Mouse (Mus musculus): ENCODE measurements at regions not wholly inside any gene's neighbourhood (a gene's known extent, or its start where the extent isn't known, plus 50 kb on each side); places are given as distances from the start of the nearest gene placed in this dataset.

- 76% methylated on average over 1 of the region's 1 CpGs for WGBS
- Histone ChIP-seq H3K4me1 (ENCODE audit: control insufficient read depth, insufficient read depth, low read length) (no peaks in the 10 kb centered on the region), H3K9me3 (ENCODE audit: control insufficient read depth, low read length) (no peaks in the 10 kb centered on the region), H3K36me3 (ENCODE audit: control insufficient read depth, insufficient read depth, low read length) (no peaks in the 10 kb centered on the region), H3K9ac (ENCODE audit: low read length) (no peak overlapping the region), H3K27ac (ENCODE audit: low read depth, low read length) (no peak overlapping the region), H3K4me3 (ENCODE audit: low read depth, low read length) (no peak overlapping the region), H3K4me2 (no peak overlapping the region), H3K27me3 (ENCODE audit: control insufficient read depth, insufficient read depth, low read length) (no peaks in the 10 kb centered on the region)
- ATAC-seq (ENCODE audit: low FRiP score) (no peak), DNase-seq (ENCODE audit: low spot score, missing footprints) (no peak)
These were observed 67.8 kb upstream of the Rora start for GRCm38 (mm10) chr9:68585751-68586150.

- H3K4me3 ChIP-seq (ENCODE audit: low read depth, low read length), result no peak overlapping the region
- DNase-seq (ENCODE audit: low spot score, missing footprints) (no peak), ATAC-seq (ENCODE audit: low FRiP score) (no peak)
- no peaks in the 10 kb centered on the region for H3K36me3 ChIP-seq (ENCODE audit: control insufficient read depth, insufficient read depth, low read length)
- H3K27ac ChIP-seq (ENCODE audit: low read depth, low read length), result no peak overlapping the region
- no peaks in the 10 kb centered on the region for H3K9me3 ChIP-seq (ENCODE audit: control insufficient read depth, low read length)
- WGBS, result 90% methylated on average over 8 of the region's 8 CpGs
- no peaks in the 10 kb centered on the region for H3K27me3 ChIP-seq (ENCODE audit: control insufficient read depth, insufficient read depth, low read length)
- H3K4me1 ChIP-seq (ENCODE audit: control insufficient read depth, insufficient read depth, low read length), result no peaks in the 10 kb centered on the region
- H3K9ac ChIP-seq (ENCODE audit: low read length), result no peak overlapping the region
- H3K4me2 ChIP-seq, result no peak overlapping the region
These were observed 62.6 kb upstream of the Rora start for GRCm38 (mm10) chr9:68591023-68591422.

GRCm38 (mm10) chr9:68592976-68593375 is 60.6 kb upstream of the Rora start:
- no peak for ATAC-seq (ENCODE audit: low FRiP score)
- DNase-seq (ENCODE audit: low spot score, missing footprints), result no peak
- 91% methylated on average over 3 of the region's 3 CpGs for WGBS

GRCm38 (mm10) chr9:68594586-68594985 is 59.0 kb upstream of the Rora start:
- H3K27me3 ChIP-seq (ENCODE audit: control insufficient read depth, insufficient read depth, low read length), result no peaks in the 10 kb centered on the region
- H3K36me3 ChIP-seq (ENCODE audit: control insufficient read depth, insufficient read depth, low read length), result no peaks in the 10 kb centered on the region
- H3K9ac ChIP-seq (ENCODE audit: low read length), result no peak overlapping the region
- WGBS, result 78% methylated on average over 2 of the region's 2 CpGs
- H3K27ac ChIP-seq (ENCODE audit: low read depth, low read length), result no peak overlapping the region
- H3K4me2 ChIP-seq, result no peak overlapping the region
- H3K4me1 ChIP-seq (ENCODE audit: control insufficient read depth, insufficient read depth, low read length), result no peaks in the 10 kb centered on the region
- H3K4me3 ChIP-seq (ENCODE audit: low read depth, low read length), result no peak overlapping the region
- H3K9me3 ChIP-seq (ENCODE audit: control insufficient read depth, low read length), result no peaks in the 10 kb centered on the region
- ATAC-seq (ENCODE audit: low FRiP score) (no peak), DNase-seq (ENCODE audit: low spot score, missing footprints) (no peak)

More at GRCm38 (mm10) chr9:68592976-68593375, 60.6 kb upstream of the Rora start:
- Histone ChIP-seq H3K4me1 (ENCODE audit: control insufficient read depth, insufficient read depth, low read length) (no peaks in the 10 kb centered on the region), H3K27ac (ENCODE audit: low read depth, low read length) (no peak overlapping the region), H3K4me2 (no peak overlapping the region), H3K36me3 (ENCODE audit: control insufficient read depth, insufficient read depth, low read length) (no peaks in the 10 kb centered on the region), H3K9ac (ENCODE audit: low read length) (no peak overlapping the region), H3K9me3 (ENCODE audit: control insufficient read depth, low read length) (no peaks in the 10 kb centered on the region), H3K27me3 (ENCODE audit: control insufficient read depth, insufficient read depth, low read length) (no peaks in the 10 kb centered on the region), H3K4me3 (ENCODE audit: low read depth, low read length) (no peak overlapping the region)
